Mouse (Mus musculus) G1E (cell line): Measurements from ENCODE around the gene Cnot4. TPM values are rescaled to one million over a fixed set of nuclear protein-coding genes. Genes with fewer than 3 reads are reported as not detected.
"Not testable (repeated sequence)": the region's sequence is repeated elsewhere in the genome, so short reads cannot be mapped to it uniquely, and the experiment has no call there.

Experiments used
- ATAC-seq: 2 replicates; pipeline ENCODE4 v1.8.0; 2016; ENCODE audit warnings: mild to moderate bottlenecking; ENCODE audit not compliant: insufficient number of reproducible peaks, poor library complexity, low FRiP score, severe bottlenecking; ENCODE audit errors: extremely low read depth
- DNase-seq: peaks from one replicate; pipeline ENCODE4 v3.0.0; 2012; ENCODE audit warnings: low spot score
- H3K27me3 ChIP-seq: 2 replicates; pipeline ENCODE4 v1.6.1; 2012; ENCODE audit warnings: mild to moderate bottlenecking, low read length, inconsistent platforms; ENCODE audit not compliant: insufficient read depth
- H3K36me3 ChIP-seq: replicated peaks from 2 replicates; pipeline ENCODE3; 2012; ENCODE audit warnings: mild to moderate bottlenecking, inconsistent platforms
- H3K4me1 ChIP-seq: 2 replicates; pipeline ENCODE4 v1.6.1; 2012; ENCODE audit warnings: low read depth, low read length, inconsistent platforms, mixed read lengths; ENCODE audit not compliant: insufficient read depth
- H3K4me3 ChIP-seq: 2 replicates; pipeline ENCODE4 v1.5.1; 2012; ENCODE audit warnings: low read depth, mild to moderate bottlenecking, inconsistent platforms, low read length, moderate library complexity, mixed read lengths
- H3K9me3 ChIP-seq: replicated peaks from 2 replicates; pipeline ENCODE4 v1.6.1; 2012; ENCODE audit warnings: inconsistent platforms
- CTCF ChIP-seq: IDR thresholded peaks from 2 replicates; pipeline ENCODE4 v1.5.1; 2012; ENCODE audit warnings: low read depth, low read length, inconsistent platforms, mixed read lengths
- GATA1 ChIP-seq: IDR thresholded peaks from 2 replicates; pipeline ENCODE4 v1.6.1; 2012; ENCODE audit warnings: borderline replicate concordance, low read length, inconsistent platforms, mixed read lengths
- GATA2 ChIP-seq: IDR thresholded peaks from 2 replicates; pipeline ENCODE4 v1.6.1; 2012; ENCODE audit warnings: low read depth, low read length, inconsistent platforms, borderline replicate concordance
- POLR2AphosphoS5 ChIP-seq: IDR thresholded peaks from 2 replicates; pipeline ENCODE4 v1.6.1; 2012; ENCODE audit warnings: low read depth, low read length, inconsistent platforms; ENCODE audit not compliant: insufficient replicate concordance
- TAL1 ChIP-seq: conservative IDR thresholded peaks from 2 replicates; pipeline ENCODE4 v1.6.1; 2012; ENCODE audit warnings: low read depth, low read length, inconsistent platforms, mixed read lengths
- polyA plus RNA-seq: library from polyadenylated mRNA; stranded (reverse); fragments of >175 nt; gene quantifications from 2 replicates; pipeline ENCODE4 v1.2.3, GENCODE M21; 2012
- total RNA-seq, 2 experiments: library from RNA; stranded (forward) in 1 of 2; stranded (reverse) in 1 of 2; fragments of 200-1000 nt in 1 of 2; fragments of >200 nt in 1 of 2; fragmentation: Nextera tagmentation in 1 of 2; gene quantifications; 2 replicates each; pipeline ENCODE4 v1.2.3; 2014 to 2017

Gene Cnot4
- total RNA-seq (2014; fragmentation: Nextera tagmentation), result 92.4 and 132 TPM in 2 replicates
- 26.2 and 28.7 TPM in 2 replicates for total RNA-seq (2017)
- 3.9 and 7.5 TPM in 2 replicates for polyA plus RNA-seq

GRCm38 (mm10) chr6:35133579-35134488 is at the start of gene Cnot4:
Cnot4 (minus strand) TSS chr6:35133724.
- peaks cover 3% of the 10 kb centered on the region for H3K36me3 ChIP-seq
- H3K4me1 ChIP-seq, result peaks cover 28% of the 10 kb centered on the region
- no peaks in the 10 kb centered on the region for H3K27me3 ChIP-seq
- peak within 1 kb of the TSS; percentile 82 for H3K4me3 ChIP-seq
- peak; percentile 96 for ATAC-seq
- no peaks in the 10 kb centered on the region for H3K9me3 ChIP-seq
- no peak for TF ChIP-seq GATA1
- TF ChIP-seq TAL1, result no peak
- no peak for TF ChIP-seq POLR2AphosphoS5
- TF ChIP-seq GATA2, result no peak
- TF ChIP-seq CTCF, result no peak
- DNase-seq, result peak; percentile 88

GRCm38 (mm10) chr6:35179299-35179698 is 45.8 kb upstream of the Cnot4 start:
- not testable (repeated sequence) for H3K27me3 ChIP-seq, DNase-seq, H3K4me3 ChIP-seq, ATAC-seq, H3K9me3 ChIP-seq
- Histone ChIP-seq H3K4me1 (peaks cover 20% of the 10 kb centered on the region), H3K36me3 (peaks cover 41% of the 10 kb centered on the region)

GRCm38 (mm10) chr6:35177650-35178272 is 44.2 kb upstream of the Cnot4 start:
- Histone ChIP-seq H3K4me1 (peaks cover 20% of the 10 kb centered on the region), H3K27me3 (no peaks in the 10 kb centered on the region; the same call in 1 of the 2 replicates), H3K9me3 (no peaks in the 10 kb centered on the region), H3K4me3 (peak overlapping the region; percentile 89), H3K36me3 (peaks cover 26% of the 10 kb centered on the region)
- no peak for ATAC-seq
- TF ChIP-seq CTCF (no peak), POLR2AphosphoS5 (no peak), GATA2 (no peak), GATA1 (no peak), TAL1 (no peak)
- DNase-seq, result peak; percentile 41

- Histone ChIP-seq H3K4me3 (peak within 1 kb of the TSS; percentile 89), H3K9me3 (no peaks in the 10 kb centered on the region), H3K4me1 (peaks cover 20% of the 10 kb centered on the region), H3K27me3 (no peaks in the 10 kb centered on the region; the same call in 1 of the 2 replicates), H3K36me3 (peaks cover 20% of the 10 kb centered on the region)
- ATAC-seq, result peak; percentile 71
- DNase-seq, result peak; percentile 73
- no peak for TF ChIP-seq POLR2AphosphoS5
- no peak for TF ChIP-seq GATA1
- no peak for TF ChIP-seq TAL1
- TF ChIP-seq CTCF, result no peak
- no peak for TF ChIP-seq GATA2
These were observed 43.6 kb upstream of the Cnot4 start, which contains the start of gene Nup205 for GRCm38 (mm10) chr6:35176979-35177649. Nup205 (plus strand) TSS chr6:35177421.

- H3K9me3 ChIP-seq, result no peaks in the 10 kb centered on the region
- H3K4me3 ChIP-seq, result no peak overlapping the region
- peaks cover 26% of the 10 kb centered on the region for H3K27me3 ChIP-seq
- H3K36me3 ChIP-seq, result no peaks in the 10 kb centered on the region
- DNase-seq, result no peak
- H3K4me1 ChIP-seq, result peaks cover 5% of the 10 kb centered on the region
- TF ChIP-seq CTCF (no peak), GATA1 (no peak), POLR2AphosphoS5 (no peak), GATA2 (no peak), TAL1 (no peak)
- ATAC-seq, result no peak
These were observed 39.7 kb upstream of the Cnot4 start for GRCm38 (mm10) chr6:35173181-35173580.

- not testable (repeated sequence) for H3K4me1 ChIP-seq, DNase-seq, H3K9me3 ChIP-seq, H3K36me3 ChIP-seq, ATAC-seq, H3K4me3 ChIP-seq
- peaks cover 34% of the 10 kb centered on the region for H3K27me3 ChIP-seq
These were observed 38.5 kb upstream of the Cnot4 start for GRCm38 (mm10) chr6:35172028-35172427.
